Mouse (Mus musculus) frontal cortex, postnatal 25 days (tissue): ENCODE data around the gene Nkx2-1.
A peak's percentile ranks its signal among the peaks of the same experiment; 100 is the strongest.
"Not testable (repeated sequence)": the region's sequence is repeated elsewhere in the genome, so short reads cannot be mapped to it uniquely, and the experiment has no call there.

Experiments
- DNase-seq, 2 experiments: peaks; one replicate each; pipeline ENCODE4 v3.0.0; 2022; ENCODE audit warnings: low spot score in 2 of 2

The Nkx2-1 gene

DNA sequence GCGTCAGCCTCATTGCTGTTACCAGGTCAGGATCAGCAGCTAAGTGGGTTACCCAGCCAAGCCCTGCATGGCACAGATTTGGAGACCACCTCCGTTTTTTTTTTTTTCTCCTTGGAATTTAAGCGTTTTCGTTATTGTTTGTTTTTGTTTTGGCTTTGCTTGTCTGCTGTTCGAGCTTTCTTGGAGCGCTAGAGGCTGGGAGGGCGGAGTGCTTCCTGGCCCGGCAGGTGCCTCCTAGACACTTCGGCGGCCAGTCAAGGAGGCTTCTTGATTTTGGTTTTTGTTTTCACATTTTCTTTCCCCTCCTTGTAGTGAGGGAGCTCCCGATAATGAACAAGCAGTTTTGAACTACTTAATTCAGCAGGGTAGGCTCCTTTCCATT, at the start of gene Nkx2-1:
TSS of gene Nkx2-1 (minus strand) at position 25 of the 382 bp plus-strand sequence.
- DNase-seq, result no peak

DNA sequence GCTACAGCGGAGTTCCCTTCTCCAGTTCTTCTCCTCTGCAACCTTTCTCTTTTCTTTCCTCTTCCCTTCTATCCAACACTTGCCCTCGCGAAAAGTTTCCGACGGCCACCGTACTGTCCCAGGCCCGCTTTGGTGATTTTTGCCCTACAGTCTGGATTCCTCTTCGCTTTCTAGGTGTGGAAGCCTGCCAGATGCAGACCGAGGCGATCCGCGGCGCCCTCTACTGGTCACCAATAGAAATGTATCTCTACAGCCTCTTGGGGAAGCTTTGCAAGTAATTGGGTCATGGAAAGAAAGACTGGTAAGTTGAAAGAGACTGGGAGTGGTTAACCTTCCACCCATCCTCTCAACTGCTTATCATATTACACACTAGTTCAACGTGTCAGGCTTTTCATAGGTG, 4.4 kb upstream of the Nkx2-1 start:
- peak; percentile 56 to 67 for DNase-seq

DNA sequence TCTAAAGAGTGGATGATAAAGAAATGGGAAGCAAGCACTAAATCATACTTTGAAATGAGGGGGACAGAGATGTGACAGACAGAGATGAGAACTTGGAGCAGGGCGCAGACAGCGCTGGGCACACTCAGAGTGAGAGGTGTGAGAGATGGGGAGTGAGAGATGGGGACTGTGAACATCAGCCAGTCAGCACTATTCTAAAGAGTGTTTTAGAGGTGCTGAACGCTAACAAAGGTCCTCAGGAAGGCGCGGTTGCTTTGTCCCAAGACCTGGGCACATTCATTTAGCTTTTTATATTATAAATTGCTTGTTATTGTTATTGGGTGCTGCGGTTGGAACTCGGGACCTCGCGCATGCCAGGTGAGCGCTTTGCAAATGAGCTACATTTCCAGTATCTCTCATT, 3.9 kb upstream of the Nkx2-1 start:
- DNase-seq, result no peak

DNA sequence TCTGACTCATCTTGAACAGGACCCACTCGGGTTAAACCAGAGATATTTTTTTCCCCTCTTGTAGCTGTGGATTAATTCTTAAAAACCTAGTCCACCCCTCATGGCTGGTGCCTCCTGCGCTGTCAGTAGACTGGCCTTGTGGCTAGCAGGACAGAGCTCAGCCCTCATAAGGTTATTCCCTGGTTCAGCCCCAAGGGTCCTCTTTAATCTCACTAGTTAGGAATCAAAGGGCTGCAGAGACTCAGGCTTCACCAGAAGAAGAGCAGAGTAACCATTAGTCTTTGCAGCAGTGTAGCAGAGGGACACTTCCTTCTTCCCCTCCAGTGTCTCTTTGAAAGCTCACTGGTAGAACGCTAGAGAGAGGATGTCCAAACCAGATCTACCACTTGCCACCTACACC, 1.9 kb upstream of the Nkx2-1 start:
- no peak for DNase-seq

DNA sequence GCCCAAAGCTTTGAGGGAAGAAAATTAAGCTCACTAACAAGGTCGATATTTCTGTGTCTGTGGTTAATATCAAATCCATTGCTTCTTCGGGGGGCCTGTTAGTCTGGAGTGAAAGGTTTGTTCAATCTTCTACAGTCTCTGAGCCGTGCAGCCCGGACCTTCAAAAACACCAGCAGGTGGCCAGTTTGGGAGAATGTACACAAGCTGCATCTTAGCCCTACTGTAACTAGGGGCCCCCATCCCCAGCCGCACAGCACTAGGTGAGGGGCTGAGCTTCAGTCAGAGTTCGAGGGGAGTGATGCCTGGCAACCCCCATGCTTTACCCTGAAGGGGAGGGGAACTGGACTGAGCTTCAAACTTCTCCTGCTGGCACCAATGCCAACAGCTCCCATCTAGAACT, 1.2 kb upstream of the Nkx2-1 start:
- DNase-seq, result no peak

DNA sequence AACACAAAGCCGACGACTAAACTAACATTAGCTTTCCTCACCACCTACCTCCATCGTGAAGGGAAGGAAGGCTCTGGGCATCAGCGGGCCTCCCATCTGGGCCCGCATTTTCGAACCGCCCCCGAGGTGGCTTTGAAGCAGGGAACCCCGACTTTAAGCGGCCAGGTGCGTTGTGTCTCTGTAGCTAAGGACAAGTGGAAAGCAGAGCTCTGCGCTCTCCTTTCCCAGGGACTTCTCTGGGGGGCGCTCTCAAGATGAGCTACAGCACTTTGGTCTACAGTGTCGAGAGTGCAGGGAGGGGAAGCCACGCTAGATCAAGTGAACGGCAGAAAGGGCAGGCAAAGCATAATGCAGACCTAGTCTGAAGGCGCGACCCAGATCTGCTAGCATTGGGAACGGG, 634 bp upstream of the Nkx2-1 start:
- no peak for DNase-seq

DNA sequence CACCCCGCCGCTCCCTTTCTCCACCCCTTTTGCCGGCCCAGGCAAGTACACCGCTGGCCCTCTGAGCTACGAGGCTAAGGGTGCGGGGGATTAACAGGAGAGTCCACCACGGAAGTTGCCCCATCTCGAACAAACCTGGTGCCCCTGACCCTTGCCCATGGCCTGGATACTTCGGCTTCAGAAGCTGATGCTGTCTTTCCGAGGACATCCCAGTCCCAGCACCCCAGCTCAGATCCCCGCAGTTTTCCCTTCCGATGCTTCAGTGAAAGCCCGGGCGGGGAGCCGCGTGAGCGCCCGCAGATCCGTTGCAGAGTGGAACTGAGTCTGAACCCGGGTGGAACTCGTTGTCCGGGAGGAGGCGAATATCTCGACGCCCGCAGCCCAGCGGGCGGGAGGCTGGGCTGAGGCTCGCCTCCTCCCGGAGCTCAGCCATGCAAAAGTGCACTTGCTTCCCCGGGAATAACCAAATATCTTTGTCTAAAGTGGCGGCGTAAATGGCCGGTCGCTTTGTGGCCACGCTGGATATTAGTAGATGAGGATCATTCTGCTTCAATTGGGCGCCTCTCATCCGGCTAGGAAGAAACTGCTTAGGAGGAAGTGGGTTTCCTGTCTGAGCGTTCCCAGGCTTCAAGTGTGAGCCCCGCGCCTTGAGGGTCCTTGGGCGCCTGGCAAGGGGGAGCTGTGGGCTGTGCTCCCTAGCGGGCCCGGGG, 379 bp downstream of the Nkx2-1 start:
- DNase-seq, result no peak

DNA sequence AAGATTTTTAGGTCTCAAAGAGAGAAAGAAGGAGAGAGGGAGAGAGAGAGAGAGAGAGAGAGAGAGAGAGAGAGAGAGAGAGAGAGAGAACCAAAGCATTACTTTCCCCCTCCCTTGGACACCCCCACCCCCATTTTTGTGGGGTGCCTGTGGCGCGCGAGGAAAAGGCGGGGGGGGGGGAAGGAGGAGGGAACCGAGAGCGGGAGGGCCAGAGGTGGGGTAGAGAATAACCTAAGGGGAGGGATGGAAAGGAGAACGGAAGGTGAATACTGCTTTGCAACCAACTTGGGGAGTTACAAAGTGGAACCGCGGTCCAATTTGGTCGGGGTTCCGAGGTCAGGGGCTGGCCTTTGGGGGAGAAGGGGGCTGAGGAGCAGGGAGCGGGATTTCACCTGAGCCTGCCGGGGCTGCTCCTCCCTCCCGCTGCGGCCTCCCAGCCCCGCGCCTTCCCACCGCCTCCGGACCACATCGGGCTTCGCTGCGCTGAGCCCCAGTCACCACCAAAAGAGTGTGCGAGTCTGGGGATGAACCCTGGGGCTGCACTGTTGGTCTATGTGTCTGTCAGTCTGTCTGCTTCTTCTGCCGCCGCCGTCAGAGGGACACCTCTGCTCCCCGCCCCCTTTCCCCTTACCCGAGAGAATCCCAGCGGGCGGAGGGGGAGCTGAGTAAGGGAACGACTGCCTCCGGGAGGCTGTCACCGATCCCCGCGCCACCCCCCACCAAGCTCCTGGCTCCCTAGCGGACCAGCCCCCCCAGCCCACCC, 1.1 kb downstream of the Nkx2-1 start:
- no peak for DNase-seq

DNA sequence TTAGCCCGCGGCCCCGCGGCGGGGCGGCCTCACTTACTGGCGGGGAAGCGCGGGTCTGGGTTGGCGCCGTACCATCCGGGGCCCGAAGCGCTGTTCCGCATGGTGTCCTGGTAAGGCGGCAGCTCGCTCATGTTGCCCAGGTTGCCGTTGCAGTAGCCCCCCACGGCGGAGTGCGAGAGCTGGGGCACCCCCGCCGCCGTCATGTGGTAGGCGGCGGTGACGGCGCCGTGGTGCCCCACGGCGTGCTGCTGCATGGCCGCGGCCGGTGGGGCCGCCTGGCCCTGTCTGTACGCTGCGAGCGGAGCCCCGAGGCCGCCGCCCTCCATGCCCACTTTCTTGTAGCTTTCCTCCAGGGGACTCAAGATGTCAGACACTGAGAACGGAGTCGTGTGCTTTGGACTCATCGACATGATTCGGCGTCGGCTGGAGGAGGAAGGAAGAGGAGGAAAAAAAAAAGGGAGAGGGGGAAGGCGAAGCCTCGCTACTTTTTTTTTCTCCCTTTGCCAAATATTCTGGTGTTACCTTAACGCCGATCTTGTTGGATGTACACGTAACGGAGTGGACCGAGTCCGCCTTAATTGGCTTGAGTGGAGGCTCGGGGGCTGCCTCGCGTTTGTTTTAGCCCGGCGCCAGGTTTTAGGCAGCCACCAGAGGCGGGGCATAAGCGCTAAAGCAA, 1.9 kb downstream of the Nkx2-1 start:
- DNase-seq, result no peak

DNA sequence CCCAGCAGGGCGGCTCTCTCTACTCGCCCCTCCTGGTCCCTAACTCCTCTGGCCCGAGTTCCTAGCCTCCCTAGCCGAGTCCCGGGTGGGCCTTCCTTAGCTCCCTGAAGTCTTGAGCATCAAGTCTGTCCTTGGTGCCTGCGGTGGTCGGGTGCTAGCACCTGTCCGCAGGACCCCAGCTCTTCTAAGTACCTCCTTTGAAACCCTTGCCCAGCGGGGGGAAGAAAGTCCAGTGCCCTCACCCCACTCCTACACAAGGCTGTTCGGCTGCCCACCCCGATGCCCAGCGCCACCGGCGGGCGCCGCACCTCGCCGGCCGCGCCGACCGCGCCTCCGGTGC, 2.4 kb downstream of the Nkx2-1 start:
- DNase-seq, result no peak

DNA sequence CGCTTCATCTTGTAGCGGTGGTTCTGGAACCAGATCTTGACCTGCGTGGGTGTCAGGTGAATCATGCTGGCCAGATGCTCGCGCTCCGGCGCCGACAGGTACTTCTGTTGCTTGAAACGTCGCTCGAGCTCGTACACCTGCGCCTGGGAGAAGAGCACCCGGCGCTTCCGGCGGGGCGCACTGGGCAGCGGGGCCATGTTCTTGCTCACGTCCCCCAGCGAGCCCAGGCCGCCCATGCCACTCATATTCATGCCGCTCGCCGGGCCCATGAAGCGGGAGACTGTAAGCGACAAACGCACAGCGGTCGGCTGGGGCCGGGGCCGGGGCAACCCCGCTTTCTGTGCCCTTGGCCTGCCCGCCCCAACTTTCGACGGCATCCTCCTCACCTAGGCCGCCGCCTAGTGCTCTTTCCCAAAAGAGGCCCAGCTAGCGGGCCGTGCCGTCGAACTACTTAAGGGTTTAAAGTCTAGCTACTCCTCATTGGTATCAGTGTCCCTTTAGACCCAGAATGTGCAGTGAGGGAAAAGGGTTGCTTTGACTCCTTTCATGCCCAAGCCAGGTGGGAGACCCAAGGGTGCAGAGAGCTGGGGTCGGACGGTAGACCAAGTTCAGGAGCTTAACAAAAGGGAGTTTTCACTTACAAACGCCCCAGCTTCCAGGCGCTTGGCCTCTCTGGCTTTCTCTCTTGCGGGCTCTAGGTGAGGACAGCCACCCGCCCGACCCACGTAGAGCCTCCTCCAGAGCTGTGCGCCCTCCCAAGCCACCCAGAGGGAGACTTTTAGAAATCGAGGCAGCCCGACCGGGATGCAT, 3.0 kb downstream of the Nkx2-1 start:
- DNase-seq, result no peak

DNA sequence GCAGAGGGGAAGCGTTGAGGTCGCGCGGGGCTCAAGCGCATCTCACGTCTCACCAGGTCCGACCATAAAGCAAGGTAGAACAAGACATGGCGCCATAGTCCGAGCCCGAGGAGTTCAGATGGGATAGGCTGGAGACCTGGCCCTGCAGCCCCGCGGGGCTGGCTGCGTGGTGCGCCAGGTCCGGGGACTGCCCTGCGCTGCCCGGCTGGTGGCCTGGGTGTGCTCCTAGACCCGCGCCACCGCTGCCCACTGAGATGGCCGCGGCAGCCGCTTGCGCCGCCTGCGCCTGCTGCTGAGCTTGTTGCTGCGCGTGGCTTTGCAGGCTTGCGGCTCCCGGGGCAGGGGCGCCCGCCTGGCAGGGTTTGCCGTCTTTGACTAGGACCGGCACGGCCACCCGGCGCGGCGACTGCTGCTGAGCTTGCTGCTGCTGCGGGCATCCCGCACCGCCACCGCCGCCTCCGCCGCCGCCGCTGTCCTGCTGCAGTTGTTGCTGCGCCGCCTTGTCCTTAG, 3.7 kb downstream of the Nkx2-1 start:
- DNase-seq, result no peak

DNA sequence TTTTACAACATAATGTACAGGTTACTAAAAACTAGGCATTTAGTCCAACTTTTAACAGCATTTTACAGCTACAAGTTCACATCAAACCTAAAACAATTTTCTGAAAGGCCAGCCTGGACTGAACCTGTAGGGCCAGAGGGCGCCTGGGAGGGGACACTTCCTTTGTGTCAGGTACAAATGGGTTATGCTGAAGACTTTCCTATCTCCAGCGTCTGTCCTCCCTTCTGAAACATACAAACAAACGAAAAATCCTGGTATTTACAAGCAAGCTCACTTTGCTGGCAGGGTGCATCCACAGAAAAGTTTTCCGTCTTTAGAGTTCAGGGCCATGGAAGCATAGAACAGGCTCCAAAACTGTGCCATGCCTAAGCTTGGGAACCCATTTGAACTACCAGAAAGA, 4.6 kb downstream of the Nkx2-1 start:
- no peak for DNase-seq

DNA sequence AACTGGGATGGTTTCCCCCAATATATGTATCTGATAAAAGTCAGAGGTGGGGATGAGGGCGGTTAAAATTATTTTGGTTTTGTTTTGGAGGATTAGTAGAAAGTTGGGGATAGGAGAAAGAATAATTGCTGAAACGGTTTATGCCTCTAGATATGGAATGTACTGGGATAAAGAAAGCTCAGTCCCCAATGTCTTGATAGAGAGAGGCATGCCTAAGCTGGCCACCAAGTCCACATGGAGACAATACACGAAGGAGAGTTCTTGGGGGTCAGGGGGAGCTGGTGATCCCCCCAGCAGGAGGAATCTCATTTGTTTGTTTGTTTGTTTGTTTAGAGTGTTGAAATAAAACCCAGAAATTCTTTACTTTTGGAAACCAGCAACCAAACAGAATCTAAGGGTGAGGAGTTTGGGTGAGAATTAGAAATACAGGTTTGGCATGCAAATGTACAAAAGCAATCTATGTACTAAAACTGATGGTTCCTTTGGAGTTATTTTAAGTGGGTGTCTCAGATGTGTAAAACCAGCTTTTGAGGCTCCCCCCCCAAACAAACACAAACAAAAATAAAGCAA, 5.6 kb downstream of the Nkx2-1 start:
- no peak for DNase-seq

DNA sequence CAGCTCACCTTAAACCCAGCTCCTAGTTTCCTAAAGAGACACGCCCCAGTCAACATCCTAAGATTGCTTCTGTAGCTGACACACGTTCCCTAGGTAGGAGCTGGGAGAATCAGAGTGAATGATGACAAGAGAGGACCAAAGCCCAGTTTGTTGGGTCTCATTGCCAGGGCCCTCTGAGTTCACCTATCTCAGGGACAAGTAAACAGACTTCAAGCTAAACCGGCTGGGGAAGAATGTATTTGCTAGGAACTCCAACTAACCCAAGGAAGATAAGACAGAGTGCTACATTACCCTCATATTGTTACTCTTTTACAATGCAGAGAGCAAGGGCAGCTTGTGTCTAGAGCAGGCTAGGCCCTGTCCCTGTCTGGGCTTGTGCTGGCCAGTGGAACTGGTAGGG, 6.8 kb downstream of the Nkx2-1 start:
- no peak for DNase-seq

DNA sequence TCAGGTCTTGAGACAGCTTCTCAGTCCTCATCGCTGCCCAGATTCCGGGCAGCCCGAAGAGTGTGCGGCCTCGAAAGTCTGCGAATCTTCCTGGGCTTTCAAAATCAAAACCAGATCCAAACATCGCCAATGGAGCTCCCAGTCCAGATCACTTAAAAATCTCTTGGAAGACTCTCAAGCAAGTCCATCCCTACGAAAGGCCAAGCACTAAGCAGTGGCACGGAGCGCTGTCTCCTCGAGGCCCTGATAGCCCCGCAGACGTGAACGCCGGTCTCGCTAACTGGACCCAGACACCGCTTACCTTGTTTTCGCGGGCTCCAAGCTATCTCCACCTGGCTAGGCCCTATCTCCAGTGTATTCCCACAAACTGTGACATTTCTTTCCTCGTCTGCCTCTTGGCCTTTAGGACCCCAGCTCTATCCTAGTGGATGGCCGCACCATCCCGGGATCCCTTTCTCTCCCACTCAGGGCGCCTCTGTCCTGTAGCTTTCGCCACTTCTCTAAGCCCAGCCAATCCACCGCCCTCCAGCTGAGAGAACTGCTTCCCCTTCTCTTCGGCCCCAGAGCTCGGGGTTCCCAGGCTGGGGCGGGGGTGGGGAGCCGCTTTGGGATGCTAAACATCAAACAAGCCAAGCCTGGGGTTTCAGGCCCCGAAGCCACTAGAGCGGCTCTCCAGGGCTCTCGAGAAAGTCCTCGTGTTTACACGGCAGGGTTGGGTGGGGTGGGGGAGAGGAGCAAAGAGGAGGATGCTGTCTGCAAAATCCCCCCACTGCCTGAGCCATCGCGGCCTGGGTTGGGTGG, 7.6 kb downstream of the Nkx2-1 start:
- no peak for DNase-seq

DNA sequence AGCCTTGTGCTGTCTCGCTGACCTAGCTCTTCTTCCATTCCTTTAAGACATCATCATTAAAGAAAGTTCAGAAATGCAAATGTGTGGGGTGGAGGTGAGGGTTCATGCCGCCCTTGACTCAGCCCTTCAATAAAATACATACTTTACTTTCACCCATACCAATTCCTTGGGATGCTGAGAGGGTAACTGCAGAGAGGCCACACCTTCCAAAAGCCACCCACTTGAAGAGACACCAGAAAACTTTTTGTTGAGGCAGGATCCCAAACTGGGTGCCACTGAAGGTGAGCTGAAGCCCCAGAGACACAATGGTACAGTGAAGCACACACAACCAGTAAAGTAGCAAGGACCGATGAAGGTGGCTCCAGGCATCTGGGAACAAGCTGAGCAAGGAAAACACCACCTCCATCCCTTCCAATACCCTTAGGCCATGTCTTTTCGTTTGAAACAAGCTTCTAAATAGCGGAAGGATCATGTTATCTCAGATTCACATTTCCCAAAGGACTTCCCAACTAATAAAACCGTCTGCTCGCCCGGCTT, 8.6 kb downstream of the Nkx2-1 start:
- DNase-seq, result no peak

DNA sequence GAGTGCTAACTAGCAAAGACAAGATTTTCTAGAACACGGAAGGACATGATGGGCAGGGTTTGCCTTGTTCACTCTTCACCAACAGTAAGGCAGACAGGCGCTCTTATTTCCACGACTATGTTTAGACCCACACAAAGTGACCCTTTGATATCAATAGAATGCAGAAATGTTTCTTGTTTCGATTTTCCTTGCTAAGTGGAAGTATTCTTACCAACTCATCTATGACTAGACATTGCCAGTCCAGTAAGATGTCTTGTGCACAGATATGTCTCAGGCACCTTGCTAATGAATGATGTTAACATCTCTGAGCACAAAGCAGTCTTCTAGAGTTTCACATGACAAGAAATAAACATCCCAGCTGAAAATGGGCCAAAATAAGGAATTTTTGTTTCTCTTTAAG, 9.6 kb downstream of the Nkx2-1 start:
- no peak for DNase-seq

DNA sequence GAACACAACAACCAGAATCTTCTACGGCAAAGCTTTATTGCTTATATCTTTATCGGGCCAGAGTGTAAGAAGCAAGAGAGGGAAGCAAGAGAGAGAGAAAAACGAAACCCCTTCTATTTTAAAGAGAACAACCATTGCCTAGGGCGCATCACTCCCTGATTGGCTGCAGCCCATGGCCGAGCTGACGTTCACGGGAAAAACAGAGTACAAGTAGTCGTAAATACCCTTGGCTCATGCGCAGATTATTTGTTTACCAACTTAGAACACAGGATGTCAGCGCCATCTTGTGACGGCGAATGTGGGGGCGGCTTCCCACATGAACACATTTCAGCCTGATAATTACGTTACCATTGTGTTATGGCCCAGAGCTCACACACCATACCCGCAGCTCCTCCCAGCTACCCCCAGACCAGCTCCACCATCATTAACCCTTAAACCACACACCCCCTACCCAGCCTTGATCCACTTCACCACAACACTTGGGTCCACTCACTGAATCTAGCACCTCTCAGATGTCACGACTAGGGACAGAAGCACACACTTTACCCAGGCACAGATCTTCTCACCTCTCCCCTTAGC, 11.4 kb downstream of the Nkx2-1 start:
- DNase-seq, result not testable (repeated sequence)

DNA sequence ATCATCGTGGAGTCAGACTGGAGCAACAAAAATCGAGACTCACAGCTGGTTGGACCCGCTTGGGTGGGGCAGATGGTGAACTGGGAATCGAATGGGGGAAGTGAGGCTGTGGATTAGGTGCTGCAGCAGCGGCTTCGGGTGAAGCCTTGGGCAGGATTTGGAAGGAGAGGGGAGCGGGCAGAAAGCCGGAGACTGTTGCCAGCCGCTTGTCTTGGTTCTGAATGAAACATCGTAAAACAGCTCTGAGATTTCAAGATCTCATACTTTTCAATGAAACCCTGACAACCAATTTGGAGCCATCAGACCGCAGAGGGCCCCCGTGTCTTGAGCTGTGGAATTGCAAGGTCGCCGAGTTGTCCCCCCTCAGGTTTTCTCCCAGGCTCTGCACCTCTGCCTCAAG, 12.5 kb downstream of the Nkx2-1 start:
- DNase-seq, result no peak
